Mouse (Mus musculus) liver, postnatal 0 days (tissue): ENCODE measurements around the gene Vtn. TPM values are rescaled to one million over a fixed set of nuclear protein-coding genes. Genes with fewer than 3 reads are reported as not detected.
A peak's percentile ranks its signal among the peaks of the same experiment; 100 is the strongest.

ENCODE experiments used
- ATAC-seq: fragments of 200-750 bp; cut with Nextera tagmentation; 2 replicates; pipeline ENCODE4 v1.8.0; 2017; ENCODE audit warnings: mild to moderate bottlenecking, moderate library complexity
- DNase-seq: peaks from one replicate; pipeline ENCODE4 v3.0.0-alpha.2; 2016
- H3K27ac ChIP-seq: fragments of 300-500 bp; sonication (generic); 2 replicates; pipeline ENCODE4 v1.5.1; 2014; ENCODE audit warnings: antibody characterized with exemption, moderate library complexity, mild to moderate bottlenecking, low read depth
- H3K27me3 ChIP-seq: fragments of 300-500 bp; sonication (generic); 2 replicates; pipeline ENCODE4 v1.6.1; 2014; ENCODE audit warnings: low read length, control low read depth, mixed read lengths; ENCODE audit not compliant: insufficient read depth
- H3K36me3 ChIP-seq: fragments of 300-500 bp; sonication (generic); replicated peaks from 2 replicates; pipeline ENCODE4 v1.6.1; 2014; ENCODE audit warnings: mild to moderate bottlenecking, control low read depth, low read length, moderate library complexity, mixed read lengths; ENCODE audit not compliant: insufficient read depth
- H3K4me1 ChIP-seq: fragments of 300-500 bp; sonication (generic); 2 replicates; pipeline ENCODE4 v1.6.1; 2014; ENCODE audit warnings: antibody characterized with exemption, mild to moderate bottlenecking, control low read depth; ENCODE audit not compliant: insufficient read depth
- H3K4me2 ChIP-seq: fragments of 300-500 bp; sonication (generic); 2 replicates; pipeline ENCODE4 v1.6.1; 2014; ENCODE audit warnings: low read depth, mild to moderate bottlenecking, low read length, moderate library complexity, mixed read lengths
- H3K4me3 ChIP-seq: fragments of 300-500 bp; sonication (generic); 2 replicates; pipeline ENCODE4 v1.5.1; 2014; ENCODE audit warnings: low read depth, low read length
- H3K9ac ChIP-seq: fragments of 300-500 bp; sonication (generic); replicated peaks from 2 replicates; pipeline ENCODE4 v1.6.1; 2014; ENCODE audit warnings: mild to moderate bottlenecking, moderate library complexity
- H3K9me3 ChIP-seq: fragments of 300-500 bp; sonication (generic); 2 replicates; pipeline ENCODE4 v1.6.1; 2016; ENCODE audit warnings: mild to moderate bottlenecking, control low read depth, low read length, mixed read lengths
- CTCF ChIP-seq: sonication (generic); IDR thresholded peaks from 2 replicates; pipeline ENCODE4 v1.5.1; 2016; ENCODE audit warnings: antibody characterized with exemption, low read depth
- EP300 ChIP-seq: IDR thresholded peaks from 2 replicates; pipeline ENCODE4 v1.6.1; 2016; ENCODE audit warnings: antibody characterized with exemption, low read depth, mild to moderate bottlenecking
- WGBS: fragments of 180-500 bp; shearing (Covaris S2); extraction: QIAGEN DNeasy Blood & Tissue Kit; methylation state at CpG from one replicate; pipeline ENCODE4 v1.1.7; 2014; ENCODE audit not compliant: insufficient replicate concordance; 5-methylcytosine and 5-hydroxymethylcytosine counted together
- polyA plus RNA-seq: library from polyadenylated mRNA; unstranded; fragments of >200 nt; fragmentation: Nextera tagmentation; extraction: Ambion mirVana; gene quantifications from 2 replicates; pipeline ENCODE4 v1.2.1, GENCODE M21; 2015

Vtn gene
- 2,013 and 2,040 TPM in 2 replicates for polyA plus RNA-seq

DNA sequence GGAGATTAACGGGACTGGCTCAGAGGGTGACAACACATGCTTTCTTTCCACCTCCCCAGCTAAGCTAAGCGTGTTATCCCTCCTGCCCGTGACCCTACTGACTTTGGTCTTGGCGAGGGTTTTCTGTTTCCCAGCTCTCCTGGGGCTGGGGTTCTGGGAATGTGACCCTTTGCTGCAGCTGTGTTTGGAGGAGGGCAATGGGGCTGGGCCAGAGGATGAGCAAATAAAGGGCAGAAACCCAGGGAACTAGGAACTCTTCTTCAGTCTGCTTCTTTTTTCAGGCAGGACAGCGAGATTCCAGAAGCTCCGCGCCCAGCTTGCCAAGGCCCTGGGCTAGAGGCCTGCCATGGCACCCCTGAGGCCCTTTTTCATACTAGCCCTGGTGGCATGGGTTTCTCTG is at the start of gene Vtn:
TSS of gene Vtn (plus strand) at position 88 of the 400 bp plus-strand sequence.
- Histone ChIP-seq H3K9me3 (no peaks in the 10 kb centered on the region), H3K4me2 (peak within 1 kb of the TSS; percentile 78), H3K4me3 (peak within 1 kb of the TSS; percentile 53), H3K9ac (peak within 1 kb of the TSS; percentile 59), H3K27me3 (peaks cover 28% of the 10 kb centered on the region), H3K4me1 (peaks cover 23% of the 10 kb centered on the region), H3K36me3 (no peaks in the 10 kb centered on the region), H3K27ac (peak within 1 kb of the TSS; percentile 86)
- peak; percentile 46 for ATAC-seq
- TF ChIP-seq EP300, result no peak
- TF ChIP-seq CTCF, result no peak
- WGBS, result 42% methylated on average over 7 of the region's 7 CpGs
- peak; percentile 55 for DNase-seq

DNA sequence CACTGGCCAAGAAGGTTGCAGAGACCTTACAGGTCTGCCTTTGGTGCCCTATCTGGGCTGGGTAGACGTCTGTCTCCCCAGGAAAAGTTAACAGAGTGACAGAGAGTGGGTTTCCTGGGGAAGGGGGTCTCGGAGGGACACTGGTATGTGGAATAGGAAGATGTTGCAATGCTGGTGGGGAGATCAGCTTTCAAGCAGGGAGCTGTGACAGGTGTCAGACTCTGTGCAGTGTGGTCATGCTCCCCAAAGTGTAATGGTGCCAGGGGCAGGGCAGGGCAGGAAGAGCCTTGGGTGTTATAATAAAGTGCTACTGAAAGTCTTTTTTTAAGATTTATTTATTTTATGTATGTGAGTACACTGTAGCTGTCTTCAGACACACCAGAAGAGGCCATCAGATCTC is 48.6 kb upstream of the Vtn start:
- WGBS, result 23% methylated on average over 2 of the region's 2 CpGs
- Histone ChIP-seq H3K27me3 (no peaks in the 10 kb centered on the region), H3K4me3 (no peak overlapping the region), H3K4me2 (no peak overlapping the region), H3K9me3 (no peaks in the 10 kb centered on the region), H3K4me1 (no peaks in the 10 kb centered on the region), H3K36me3 (no peaks in the 10 kb centered on the region), H3K9ac (no peak overlapping the region), H3K27ac (no peak overlapping the region)
- DNase-seq, result no peak
- TF ChIP-seq CTCF, result no peak
- no peak for TF ChIP-seq EP300
- ATAC-seq, result no peak

DNA sequence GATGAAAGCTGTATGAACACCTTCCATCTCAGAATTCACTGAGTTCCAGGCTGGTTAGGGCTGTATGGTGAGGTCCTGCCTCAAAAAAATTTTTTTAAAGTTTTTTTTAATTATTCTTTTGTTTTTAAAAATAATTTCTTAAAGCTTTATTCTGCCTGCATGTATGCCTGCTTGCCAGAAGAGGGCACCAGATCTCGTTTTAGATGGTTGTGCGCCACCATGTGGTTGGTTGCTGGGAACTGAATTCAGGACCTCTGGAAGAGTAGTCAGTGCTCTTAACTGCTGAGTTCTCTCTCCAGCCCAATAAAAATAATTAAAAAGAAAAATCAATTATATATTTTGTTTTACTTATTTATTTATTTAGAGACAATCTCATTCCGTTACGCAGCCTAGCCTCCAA is 45.2 kb upstream of the Vtn start:
- TF ChIP-seq EP300 (no peak), CTCF (peak; percentile 92)
- Histone ChIP-seq H3K36me3 (no peaks in the 10 kb centered on the region), H3K4me2 (no peak overlapping the region), H3K27ac (no peak overlapping the region), H3K4me1 (no peaks in the 10 kb centered on the region), H3K27me3 (no peaks in the 10 kb centered on the region), H3K4me3 (no peak overlapping the region), H3K9me3 (no peaks in the 10 kb centered on the region), H3K9ac (no peak overlapping the region)
- WGBS, result 19% methylated on average over 4 of the region's 4 CpGs
- DNase-seq (peak; percentile 73), ATAC-seq (no peak)

DNA sequence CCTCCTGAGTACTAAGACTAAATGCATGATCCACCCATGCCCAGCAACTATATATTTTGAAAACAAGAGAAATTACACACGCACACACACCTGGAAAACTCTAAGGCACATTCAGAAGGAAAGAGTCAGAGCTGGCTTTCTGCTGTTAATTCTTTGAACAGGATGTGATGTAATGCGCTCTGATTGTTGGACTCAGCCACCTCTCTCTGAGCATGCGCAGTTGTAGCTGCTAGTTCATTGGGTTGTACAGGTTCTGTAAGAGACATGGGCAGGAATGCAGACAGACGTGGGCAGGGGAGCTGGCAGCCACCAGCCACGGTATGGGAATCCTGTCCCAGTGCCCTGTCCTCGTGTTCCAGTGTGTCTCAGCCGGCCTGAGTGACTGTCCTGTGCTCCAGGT is 44.6 kb upstream of the Vtn start:
- Histone ChIP-seq H3K9ac (no peak overlapping the region), H3K4me2 (no peak overlapping the region), H3K4me1 (no peaks in the 10 kb centered on the region), H3K27me3 (no peaks in the 10 kb centered on the region), H3K27ac (no peak overlapping the region), H3K9me3 (no peaks in the 10 kb centered on the region), H3K4me3 (no peak overlapping the region), H3K36me3 (no peaks in the 10 kb centered on the region)
- DNase-seq, result no peak
- no peak for ATAC-seq
- WGBS, result 59% methylated on average over 7 of the region's 7 CpGs
- TF ChIP-seq CTCF (no peak), EP300 (no peak)

DNA sequence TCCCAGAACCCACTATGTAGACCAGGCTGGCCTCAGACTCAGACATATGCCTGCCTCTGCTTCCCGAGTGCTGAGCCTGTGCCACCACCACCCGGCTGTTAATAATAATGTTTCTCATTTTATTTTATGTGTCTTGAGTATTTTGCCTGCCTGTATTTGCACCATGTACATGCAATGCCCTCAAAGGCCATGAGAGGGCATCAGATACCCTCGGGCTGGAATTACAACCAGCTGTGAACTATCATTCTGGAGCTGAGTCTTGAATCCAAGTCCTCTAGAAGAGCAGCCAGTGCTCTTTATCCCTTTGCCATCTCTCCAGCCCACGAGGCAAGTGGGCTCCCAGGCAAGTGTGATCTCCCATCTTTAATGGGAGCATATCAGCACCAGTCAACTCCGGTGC is 43.6 kb upstream of the Vtn start:
- Histone ChIP-seq H3K27me3 (no peaks in the 10 kb centered on the region), H3K9me3 (no peaks in the 10 kb centered on the region), H3K36me3 (no peaks in the 10 kb centered on the region), H3K4me2 (no peak overlapping the region), H3K4me3 (no peak overlapping the region), H3K27ac (no peak overlapping the region), H3K9ac (no peak overlapping the region), H3K4me1 (no peaks in the 10 kb centered on the region)
- no peak for ATAC-seq
- 30% methylated on average over 5 of the region's 5 CpGs for WGBS
- peak; percentile 49 for DNase-seq
- TF ChIP-seq CTCF (peak; percentile 81), EP300 (no peak)

DNA sequence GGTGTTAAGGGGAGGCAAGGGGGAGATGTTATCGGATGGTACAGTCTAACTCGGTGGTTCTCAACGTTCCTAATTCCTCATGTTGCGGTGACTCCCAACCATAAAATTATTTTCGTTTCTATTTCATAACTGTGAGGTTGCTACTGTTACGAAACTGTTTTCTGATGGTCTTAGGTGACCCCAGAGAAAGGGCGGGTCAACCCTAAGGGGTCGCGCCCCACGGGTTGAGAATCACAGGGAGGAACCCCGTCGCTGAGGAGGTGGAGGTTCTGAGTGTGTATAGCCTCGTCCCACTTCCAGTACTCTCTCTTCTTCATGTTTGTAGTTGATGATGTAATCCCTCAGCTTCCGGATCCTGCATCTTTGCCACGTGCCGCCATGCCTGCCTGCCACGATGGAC is 40.2 kb upstream of the Vtn start:
- DNase-seq (no peak), ATAC-seq (no peak)
- H3K4me2 ChIP-seq, result no peak overlapping the region
- H3K9ac ChIP-seq, result no peak overlapping the region
- no peaks in the 10 kb centered on the region for H3K36me3 ChIP-seq
- H3K4me3 ChIP-seq, result no peak overlapping the region
- H3K4me1 ChIP-seq, result no peaks in the 10 kb centered on the region
- TF ChIP-seq CTCF (no peak), EP300 (no peak)
- H3K27me3 ChIP-seq, result no peaks in the 10 kb centered on the region
- WGBS, result 64% methylated on average over 17 of the region's 17 CpGs
- H3K9me3 ChIP-seq, result no peaks in the 10 kb centered on the region
- H3K27ac ChIP-seq, result no peak overlapping the region

DNA sequence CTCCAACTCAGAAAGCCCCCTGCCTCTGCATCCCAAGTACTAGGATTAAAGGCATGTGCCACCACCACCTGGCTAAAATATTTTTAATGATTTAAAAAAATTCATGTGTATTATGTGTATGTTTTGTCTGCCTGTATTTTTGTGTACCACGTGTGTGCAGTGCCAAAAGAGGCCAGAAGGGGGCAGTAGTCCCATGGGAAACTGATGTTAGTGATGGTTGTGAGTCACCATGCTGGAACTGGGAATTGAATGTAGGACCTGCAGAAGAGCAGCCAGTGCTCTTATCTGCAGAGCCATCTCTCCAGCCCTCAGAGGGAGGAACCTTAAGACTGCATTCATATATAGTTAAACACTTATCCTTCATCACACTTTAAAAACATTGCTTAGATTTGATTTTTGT is 37.0 kb upstream of the Vtn start:
- H3K27ac ChIP-seq, result no peak overlapping the region
- TF ChIP-seq EP300, result no peak
- peak; percentile 57 for TF ChIP-seq CTCF
- no peaks in the 10 kb centered on the region for H3K27me3 ChIP-seq
- peaks cover 22% of the 10 kb centered on the region for H3K4me1 ChIP-seq
- no peak overlapping the region for H3K9ac ChIP-seq
- no peak overlapping the region for H3K4me2 ChIP-seq
- no peak overlapping the region for H3K4me3 ChIP-seq
- no peak for ATAC-seq
- no peaks in the 10 kb centered on the region for H3K36me3 ChIP-seq
- no peak for DNase-seq
- WGBS, result 57% methylated on average over 1 of the region's 1 CpGs
- no peaks in the 10 kb centered on the region for H3K9me3 ChIP-seq
